Mouse (Mus musculus): Measurements from ENCODE around the gene Olfr1510. TPM values are rescaled to one million over a fixed set of nuclear protein-coding genes. Genes with fewer than 3 reads are reported as not detected.
"Not testable (repeated sequence)": the region's sequence is repeated elsewhere in the genome, so short reads cannot be mapped to it uniquely, and the experiment has no call there.

Olfr1510 gene
- polyA plus RNA-seq (2012; fragmentation: generic; extraction: Trizol): not detected

- Histone ChIP-seq H3K79me2 (ENCODE audit: control insufficient read depth, insufficient read depth) (no peaks in the 10 kb centered on the region), H3K27me3 (ENCODE audit: control insufficient read depth, insufficient read depth, insufficient read length) (no peaks in the 10 kb centered on the region), H3ac (ENCODE audit: control insufficient read depth, insufficient read length) (no peak within 1 kb of the TSS), H3K36me3 (ENCODE audit: control insufficient read depth, insufficient read depth) (no peaks in the 10 kb centered on the region), H3K4me3 (no peak within 1 kb of the TSS), H3K4me2 (ENCODE audit: low read depth) (no peak within 1 kb of the TSS)
- TF ChIP-seq POLR2AphosphoS2 (IDR thresholded peaks at IDR 0.05; ENCODE audit: insufficient read length, low read depth) (no peak), REST (IDR thresholded peaks at IDR 0.05; ENCODE audit: insufficient read depth, insufficient read length) (no peak), MYOG (IDR thresholded peaks at IDR 0.05; ENCODE audit: control insufficient read depth in 1 of 3, insufficient read depth in 1 of 3, insufficient read length in 2 of 3, low read depth in 2 of 3) (no peak), SRF (IDR thresholded peaks at IDR 0.05; ENCODE audit: control insufficient read depth, insufficient read length, low read depth) (no peak), MAX (IDR thresholded peaks at IDR 0.05; ENCODE audit: low read depth) (no peak), E2F4 (IDR thresholded peaks at IDR 0.05; ENCODE audit: insufficient read depth) (no peak), USF1 (IDR thresholded peaks at IDR 0.05; ENCODE audit: low read depth) (no peak), MYOD1 (IDR thresholded peaks at IDR 0.05; ENCODE audit: control insufficient read depth in 1 of 3, insufficient read length in 2 of 3, low read depth in 2 of 3) (no peak), TCF12 (IDR thresholded peaks at IDR 0.05; ENCODE audit: insufficient read depth, poor library complexity, severe bottlenecking) (no peak), CEBPB (IDR thresholded peaks at IDR 0.05; ENCODE audit: insufficient read depth, poor library complexity, severe bottlenecking) (no peak), POLR2A (IDR thresholded peaks at IDR 0.05; ENCODE audit: insufficient read length, low read depth) (no peak), TCF3 (IDR thresholded peaks at IDR 0.05; ENCODE audit: insufficient read length, low read depth) (no peak)
Measured at GRCm38 (mm10) chr14:52414273-52414672, at the start of gene Olfr1510. Gene Olfr1510 (minus strand): TSS chr14:52414373.

- H3K4me2 ChIP-seq (ENCODE audit: low read depth): no peak overlapping the region
- TF ChIP-seq USF1 (IDR thresholded peaks at IDR 0.05; ENCODE audit: low read depth) (no peak), POLR2AphosphoS2 (IDR thresholded peaks at IDR 0.05; ENCODE audit: insufficient read length, low read depth) (no peak), SRF (IDR thresholded peaks at IDR 0.05; ENCODE audit: control insufficient read depth, insufficient read length, low read depth) (no peak), REST (IDR thresholded peaks at IDR 0.05; ENCODE audit: insufficient read depth, insufficient read length) (no peak), POLR2A (IDR thresholded peaks at IDR 0.05; ENCODE audit: insufficient read length, low read depth) (no peak)
- H3ac ChIP-seq (ENCODE audit: control insufficient read depth, insufficient read length): no peak overlapping the region
- no peak overlapping the region for H3K4me3 ChIP-seq
- no peaks in the 10 kb centered on the region for H3K79me2 ChIP-seq (ENCODE audit: control insufficient read depth, insufficient read depth)
- no peaks in the 10 kb centered on the region for H3K36me3 ChIP-seq (ENCODE audit: control insufficient read depth, insufficient read depth)
- H3K27me3 ChIP-seq (ENCODE audit: control insufficient read depth, insufficient read depth, insufficient read length): no peaks in the 10 kb centered on the region
Measured at GRCm38 (mm10) chr14:52461928-52462327, 47.8 kb upstream of the Olfr1510 start.

GRCm38 (mm10) chr14:52451138-52451537, 37.0 kb upstream of the Olfr1510 start:
- H3K4me2 ChIP-seq (ENCODE audit: low read depth): no peak overlapping the region
- TF ChIP-seq E2F4 (IDR thresholded peaks at IDR 0.05; ENCODE audit: insufficient read depth) (no peak), TCF12 (IDR thresholded peaks at IDR 0.05; ENCODE audit: insufficient read depth, poor library complexity, severe bottlenecking) (no peak)
- H3K4me3 ChIP-seq: no peak overlapping the region
- no peaks in the 10 kb centered on the region for H3K36me3 ChIP-seq (ENCODE audit: control insufficient read depth, insufficient read depth)
- no peaks in the 10 kb centered on the region for H3K27me3 ChIP-seq (ENCODE audit: control insufficient read depth, insufficient read depth, insufficient read length)
- H3K79me2 ChIP-seq (ENCODE audit: control insufficient read depth, insufficient read depth): no peaks in the 10 kb centered on the region
- no peak overlapping the region for H3ac ChIP-seq (ENCODE audit: control insufficient read depth, insufficient read length)

GRCm38 (mm10) chr14:52442690-52443089, 28.5 kb upstream of the Olfr1510 start, which contains the start of gene Olfr1509:
Gene Olfr1509 (plus strand): TSS chr14:52442990.
- no peak within 1 kb of the TSS for H3ac ChIP-seq (ENCODE audit: control insufficient read depth, insufficient read length)
- TF ChIP-seq POLR2AphosphoS2 (IDR thresholded peaks at IDR 0.05; ENCODE audit: insufficient read length, low read depth) (no peak), TCF3 (IDR thresholded peaks at IDR 0.05; ENCODE audit: insufficient read length, low read depth) (no peak), USF1 (IDR thresholded peaks at IDR 0.05; ENCODE audit: low read depth) (no peak)
- no peaks in the 10 kb centered on the region for H3K79me2 ChIP-seq (ENCODE audit: control insufficient read depth, insufficient read depth)
- H3K27me3 ChIP-seq (ENCODE audit: control insufficient read depth, insufficient read depth, insufficient read length): no peaks in the 10 kb centered on the region
- no peak within 1 kb of the TSS for H3K4me2 ChIP-seq (ENCODE audit: low read depth)
- no peak within 1 kb of the TSS for H3K4me3 ChIP-seq
- H3K36me3 ChIP-seq (ENCODE audit: control insufficient read depth, insufficient read depth): no peaks in the 10 kb centered on the region

- H3ac ChIP-seq (ENCODE audit: control insufficient read depth, insufficient read length): no peak overlapping the region
- TF ChIP-seq REST (IDR thresholded peaks at IDR 0.05; ENCODE audit: insufficient read depth, insufficient read length) (no peak), MYOG (IDR thresholded peaks at IDR 0.05; ENCODE audit: control insufficient read depth in 1 of 3, insufficient read depth in 1 of 3, insufficient read length in 2 of 3, low read depth in 2 of 3) (no peak), POLR2AphosphoS2 (IDR thresholded peaks at IDR 0.05; ENCODE audit: insufficient read length, low read depth) (no peak), MAX (IDR thresholded peaks at IDR 0.05; ENCODE audit: low read depth) (no peak), E2F4 (IDR thresholded peaks at IDR 0.05; ENCODE audit: insufficient read depth) (no peak), MYOD1 (IDR thresholded peaks at IDR 0.05; ENCODE audit: control insufficient read depth in 1 of 3, insufficient read length in 2 of 3, low read depth in 2 of 3) (no peak), TCF3 (IDR thresholded peaks at IDR 0.05; ENCODE audit: insufficient read length, low read depth) (no peak), TCF12 (IDR thresholded peaks at IDR 0.05; ENCODE audit: insufficient read depth, poor library complexity, severe bottlenecking) (no peak), USF1 (IDR thresholded peaks at IDR 0.05; ENCODE audit: low read depth) (no peak), CEBPB (IDR thresholded peaks at IDR 0.05; ENCODE audit: insufficient read depth, poor library complexity, severe bottlenecking) (no peak), POLR2A (IDR thresholded peaks at IDR 0.05; ENCODE audit: insufficient read length, low read depth) (no peak), SRF (IDR thresholded peaks at IDR 0.05; ENCODE audit: control insufficient read depth, insufficient read length, low read depth) (no peak)
- no peaks in the 10 kb centered on the region for H3K79me2 ChIP-seq (ENCODE audit: control insufficient read depth, insufficient read depth)
- no peak overlapping the region for H3K4me2 ChIP-seq (ENCODE audit: low read depth)
- H3K4me3 ChIP-seq: no peak overlapping the region
- H3K36me3 ChIP-seq (ENCODE audit: control insufficient read depth, insufficient read depth): no peaks in the 10 kb centered on the region
- H3K27me3 ChIP-seq (ENCODE audit: control insufficient read depth, insufficient read depth, insufficient read length): no peaks in the 10 kb centered on the region
Measured at GRCm38 (mm10) chr14:52427686-52428085, 13.5 kb upstream of the Olfr1510 start.

- H3K4me3 ChIP-seq; H3K27me3 ChIP-seq (ENCODE audit: control insufficient read depth, insufficient read depth, insufficient read length); H3K36me3 ChIP-seq (ENCODE audit: control insufficient read depth, insufficient read depth); H3K79me2 ChIP-seq (ENCODE audit: control insufficient read depth, insufficient read depth); H3K4me2 ChIP-seq (ENCODE audit: low read depth); H3ac ChIP-seq (ENCODE audit: control insufficient read depth, insufficient read length): not testable (repeated sequence)
Measured at GRCm38 (mm10) chr14:52410142-52410919, 3.8 kb downstream of the Olfr1510 start.
